Mouse (Mus musculus) ES-Bruce4 (cell line): ENCODE measurements around the gene Usp8. TPM values are rescaled to one million over a fixed set of nuclear protein-coding genes. Genes with fewer than 3 reads are reported as not detected.

ENCODE experiments used
- H3K27ac ChIP-seq: 2 replicates; pipeline ENCODE4 v1.5.1; 2012; ENCODE audit warnings: low read length, inconsistent platforms; ENCODE audit not compliant: insufficient read depth
- H3K27me3 ChIP-seq: 2 replicates; pipeline ENCODE4 v1.6.1; 2012; ENCODE audit warnings: mild to moderate bottlenecking, low read length, inconsistent platforms; ENCODE audit not compliant: control insufficient read depth, poor library complexity, insufficient read depth, severe bottlenecking
- H3K36me3 ChIP-seq: 2 replicates; pipeline ENCODE4 v1.6.1; 2012; ENCODE audit warnings: inconsistent platforms, mild to moderate bottlenecking, low read length, moderate library complexity; ENCODE audit not compliant: control insufficient read depth, poor library complexity, insufficient read depth, severe bottlenecking
- H3K4me1 ChIP-seq: one replicate; pipeline ENCODE4 v1.8.1; 2011; ENCODE audit warnings: low read length; ENCODE audit not compliant: control insufficient read depth, insufficient read depth
- H3K4me3 ChIP-seq: 2 replicates; pipeline ENCODE4 v1.5.1; 2011; ENCODE audit warnings: low read depth, mild to moderate bottlenecking, low read length
- H3K9ac ChIP-seq: 2 replicates; pipeline ENCODE4 v1.6.1; 2012; ENCODE audit warnings: low read depth, mild to moderate bottlenecking, inconsistent platforms; ENCODE audit not compliant: poor library complexity, severe bottlenecking
- H3K9me3 ChIP-seq: replicated peaks from 2 replicates; pipeline ENCODE4 v1.6.1; 2012; ENCODE audit warnings: mild to moderate bottlenecking, low read length, inconsistent platforms; ENCODE audit not compliant: control insufficient read depth, poor library complexity, insufficient read depth, severe bottlenecking
- CTCF ChIP-seq: IDR thresholded peaks from one replicate; pipeline ENCODE4 v1.8.1; 2011; ENCODE audit warnings: low read depth, low read length
- EP300 ChIP-seq: IDR thresholded peaks from 2 replicates; pipeline ENCODE4 v1.6.1; 2011; ENCODE audit warnings: low read depth, low read length; ENCODE audit not compliant: insufficient read depth
- POLR2A ChIP-seq: IDR thresholded peaks from one replicate; pipeline ENCODE4 v1.8.1; 2011; ENCODE audit warnings: low read length; ENCODE audit not compliant: insufficient read depth
- polyA plus RNA-seq: library from polyadenylated mRNA; stranded (reverse); fragments of >200 nt; gene quantifications from 2 replicates; pipeline ENCODE4 v1.2.4, GENCODE M21; 2011; ENCODE audit warnings: low read depth; ENCODE audit not compliant: missing spikeins, insufficient read depth, insufficient read length

The Usp8 gene
- polyA plus RNA-seq, 1 experiment = 75.3 TPM

- peaks cover 2% of the 10 kb centered on the region for H3K4me1 ChIP-seq
- no peaks in the 10 kb centered on the region for H3K9me3 ChIP-seq
- no peak for TF ChIP-seq EP300
- TF ChIP-seq CTCF = no peak
- TF ChIP-seq POLR2A = no peak
- H3K27me3 ChIP-seq = no peaks in the 10 kb centered on the region
- H3K27ac ChIP-seq = no peak overlapping the region
- H3K9ac ChIP-seq = no peak overlapping the region
- peaks cover 8% of the 10 kb centered on the region for H3K36me3 ChIP-seq
- no peak overlapping the region for H3K4me3 ChIP-seq
These were observed 80.7 kb downstream of the Usp8 start for GRCm38 (mm10) chr2:126787721-126788342.

GRCm38 (mm10) chr2:126792611-126793010 is 85.5 kb downstream of the Usp8 start:
- no peak overlapping the region for H3K4me3 ChIP-seq
- H3K9ac ChIP-seq = no peak overlapping the region
- H3K36me3 ChIP-seq = peaks cover 28% of the 10 kb centered on the region
- H3K27me3 ChIP-seq = no peaks in the 10 kb centered on the region
- no peaks in the 10 kb centered on the region for H3K9me3 ChIP-seq
- peaks cover 2% of the 10 kb centered on the region for H3K4me1 ChIP-seq
- no peak overlapping the region for H3K27ac ChIP-seq
- TF ChIP-seq CTCF (no peak), POLR2A (no peak), EP300 (no peak)

- Histone ChIP-seq H3K4me3 (no peak overlapping the region), H3K4me1 (no peaks in the 10 kb centered on the region), H3K9me3 (no peaks in the 10 kb centered on the region), H3K9ac (no peak overlapping the region), H3K27me3 (no peaks in the 10 kb centered on the region), H3K27ac (no peak overlapping the region), H3K36me3 (peaks cover 40% of the 10 kb centered on the region)
- no peak for TF ChIP-seq POLR2A
- no peak for TF ChIP-seq EP300
- no peak for TF ChIP-seq CTCF
These were observed 88.6 kb downstream of the Usp8 start for GRCm38 (mm10) chr2:126795708-126796107.

- no peak overlapping the region for H3K27ac ChIP-seq
- no peak for TF ChIP-seq CTCF
- TF ChIP-seq POLR2A = no peak
- no peak for TF ChIP-seq EP300
- H3K9ac ChIP-seq = no peak overlapping the region
- no peaks in the 10 kb centered on the region for H3K9me3 ChIP-seq
- no peaks in the 10 kb centered on the region for H3K27me3 ChIP-seq
- no peaks in the 10 kb centered on the region for H3K4me1 ChIP-seq
- H3K4me3 ChIP-seq = no peak overlapping the region
- H3K36me3 ChIP-seq = peaks cover 44% of the 10 kb centered on the region
These were observed 91.3 kb downstream of the Usp8 start for GRCm38 (mm10) chr2:126798455-126798854.

- Histone ChIP-seq H3K27ac (no peak overlapping the region), H3K4me3 (no peak overlapping the region), H3K4me1 (no peaks in the 10 kb centered on the region), H3K36me3 (peaks cover 37% of the 10 kb centered on the region), H3K9ac (no peak overlapping the region), H3K9me3 (no peaks in the 10 kb centered on the region), H3K27me3 (no peaks in the 10 kb centered on the region)
- TF ChIP-seq POLR2A = no peak
- no peak for TF ChIP-seq CTCF
- no peak for TF ChIP-seq EP300
These were observed 94.9 kb downstream of the Usp8 start for GRCm38 (mm10) chr2:126801980-126802379.

Other genes with a start within 250 kb of the Usp8 start
- not detected in 2 replicates for gene Atp8b4, start 206.7 kb upstream of the Usp8 start, polyA plus RNA-seq
- gene Slc27a2, start 154.9 kb upstream of the Usp8 start, polyA plus RNA-seq = 9.7 and 12.9 TPM in 2 replicates
- not detected in 2 replicates for gene Hdc, start 88.0 kb upstream of the Usp8 start, polyA plus RNA-seq
- 70.4 and 72.3 TPM in 2 replicates for gene Gabpb1, start 31.0 kb upstream of the Usp8 start, polyA plus RNA-seq
- 6.0 and 8.1 TPM in 2 replicates for gene Usp50, start 76.1 kb downstream of the Usp8 start, polyA plus RNA-seq
- 82.5 and 83.3 TPM in 2 replicates for gene Trpm7, start 168.9 kb downstream of the Usp8 start, polyA plus RNA-seq
- 18.9 and 22.4 TPM in 2 replicates for gene Sppl2a, start 225.9 kb downstream of the Usp8 start, polyA plus RNA-seq